ENCODE assay signal across 16 mouse cellular contexts in the genomic region with DNA sequence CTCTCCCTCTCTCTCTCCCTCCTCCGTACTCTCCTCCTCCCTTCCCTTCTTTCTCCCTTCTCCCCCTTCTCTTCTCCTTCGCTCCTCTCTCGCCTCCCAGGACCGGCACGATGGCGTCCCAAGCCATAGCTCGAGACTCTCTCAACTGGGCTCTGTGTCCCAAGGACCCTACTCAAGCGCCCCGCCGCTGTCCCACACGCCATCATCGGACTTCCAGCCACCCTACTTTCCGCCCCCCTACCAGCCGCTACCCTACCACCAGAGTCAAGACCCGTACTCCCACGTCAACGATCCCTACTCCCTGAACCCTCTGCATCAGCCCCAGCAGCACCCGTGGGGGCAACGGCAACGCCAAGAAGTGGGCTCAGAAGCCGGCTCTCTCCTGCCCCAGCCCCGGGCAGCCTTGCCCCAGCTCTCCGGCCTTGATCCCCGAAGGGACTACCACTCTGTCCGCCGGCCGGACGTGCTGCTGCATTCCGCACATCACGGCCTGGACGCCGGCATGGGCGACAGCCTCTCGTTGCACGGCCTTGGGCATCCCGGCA. TPM values are rescaled to one million over a fixed set of nuclear protein-coding genes. Genes with fewer than 3 reads are reported as not detected.
DNase-seq lines count a peak whose midpoint lies in the region; ATAC-seq and TF ChIP-seq lines count a peak whose summit lies in the region.
"Had no signal": no experiment of that assay in that cellular context is flagged by ENCODE, and none has a peak within 500 bp of the region (broad histone marks: within the 10 kb centered on the region; RNA-seq: fewer than 3 reads in every experiment).

No protein-coding gene starts in this region.

- H3K4me2 ChIP-seq in forebrain, postnatal 0 days (ENCODE audit: low read depth), result no peak overlapping the region
- no peak overlapping the region for H3K4me2 ChIP-seq in forebrain, embryonic 15.5 days (replicated peaks)
- peak overlapping the region; percentile 41 for H3K4me2 ChIP-seq in kidney, embryonic 16.5 days (replicated peaks; ENCODE audit: low read depth, low read length)
- H3K4me2 ChIP-seq in midbrain, postnatal 0 days (ENCODE audit: low read depth, low read length, poor library complexity, severe bottlenecking), result peak overlapping the region; percentile 26
- H3K4me2 ChIP-seq: heart, embryonic 15.5 days; stomach, embryonic 15.5 days had no signal

- TF ChIP-seq CTCF in forebrain, postnatal 0 days (IDR thresholded peaks at IDR 0.05; ENCODE audit: low read depth), result no peak
- no peak for TF ChIP-seq CTCF in midbrain, postnatal 0 days (IDR thresholded peaks at IDR 0.05)

- 1% methylated on average over 36 of the region's 36 CpGs for WGBS in forebrain, postnatal 0 days
- WGBS in forebrain, embryonic 15.5 days, result 2% methylated on average over 36 of the region's 36 CpGs
- under 1% methylated on average over 36 of the region's 36 CpGs for WGBS in kidney, embryonic 16.5 days
- under 1% methylated on average over 35 of the region's 36 CpGs for WGBS in midbrain, postnatal 0 days

- 0 out of 2 replicates have a peak overlapping the region, but pooled peaks have one; percentile 1 for H3K4me3 ChIP-seq in forebrain, postnatal 0 days (ENCODE audit: low read depth, low read length)
- H3K4me3 ChIP-seq in forebrain, embryonic 15.5 days, result no peak overlapping the region
- H3K4me3 ChIP-seq in kidney, embryonic 16.5 days (ENCODE audit: low read length), result peak overlapping the region; percentile 54
- peak overlapping the region; percentile 37 for H3K4me3 ChIP-seq in midbrain, postnatal 0 days (ENCODE audit: low read depth, low read length)
- H3K4me3 ChIP-seq: heart, embryonic 15.5 days; stomach, embryonic 15.5 days had no signal

- DNase-seq in forebrain, postnatal 0 days, result no peak
- peak; percentile 32 for DNase-seq in embryo, embryonic 9.5 days (ENCODE audit: extremely low spot score)
- DNase-seq in midbrain, postnatal 0 days (ENCODE audit: low spot score), result no peak
- no peak for DNase-seq in layer of hippocampus, adult 8-10 months (ENCODE audit: low spot score in 2 of 2)
- no peak for DNase-seq in frontal cortex, postnatal 36 days (ENCODE audit: low spot score in 2 of 2)
- DNase-seq in left cerebral cortex, adult 18-20 months (ENCODE audit: low spot score in 2 of 2), result no peak
- DNase-seq: adrenal gland, postnatal 14 days; B cell, adult 2 months; cerebellum, adult 9-10 months had no signal

- no peaks in the 10 kb centered on the region for H3K4me1 ChIP-seq in forebrain, postnatal 0 days (ENCODE audit: insufficient read depth)
- peaks cover 11% of the 10 kb centered on the region for H3K4me1 ChIP-seq in forebrain, embryonic 15.5 days
- H3K4me1 ChIP-seq in kidney, embryonic 16.5 days (ENCODE audit: insufficient read depth, low read length), result no peaks in the 10 kb centered on the region
- H3K4me1 ChIP-seq in midbrain, postnatal 0 days (ENCODE audit: insufficient read depth, low read length), result no peaks in the 10 kb centered on the region

- H3K9me3 ChIP-seq in forebrain, postnatal 0 days (ENCODE audit: low read length), result no peaks in the 10 kb centered on the region
- no peaks in the 10 kb centered on the region for H3K9me3 ChIP-seq in forebrain, embryonic 15.5 days
- no peaks in the 10 kb centered on the region for H3K9me3 ChIP-seq in kidney, embryonic 16.5 days (ENCODE audit: low read length)
- no peaks in the 10 kb centered on the region for H3K9me3 ChIP-seq in midbrain, postnatal 0 days (ENCODE audit: low read length)
- H3K9me3 ChIP-seq: heart, embryonic 15.5 days; stomach, embryonic 15.5 days had no signal

- H3K27ac ChIP-seq in forebrain, postnatal 0 days (ENCODE audit: low read depth, low read length), result no peak overlapping the region
- no peak overlapping the region for H3K27ac ChIP-seq in forebrain, embryonic 15.5 days (replicated peaks)
- H3K27ac ChIP-seq in kidney, embryonic 16.5 days (ENCODE audit: low read length), result 0 out of 2 replicates have a peak overlapping the region, but pooled peaks have one; percentile 7
- peak overlapping the region; percentile 68 for H3K27ac ChIP-seq in midbrain, postnatal 0 days (ENCODE audit: low read depth, low read length)
- H3K27ac ChIP-seq: heart, embryonic 15.5 days; liver, embryonic 14.5 days; stomach, embryonic 15.5 days had no signal

- H3K36me3 ChIP-seq in forebrain, postnatal 0 days (ENCODE audit: insufficient read depth), result no peaks in the 10 kb centered on the region
- H3K36me3 ChIP-seq in forebrain, embryonic 15.5 days, result no peaks in the 10 kb centered on the region
- H3K36me3 ChIP-seq in kidney, embryonic 16.5 days (ENCODE audit: insufficient read depth, low read length), result no peaks in the 10 kb centered on the region
- no peaks in the 10 kb centered on the region for H3K36me3 ChIP-seq in midbrain, postnatal 0 days (ENCODE audit: insufficient read depth, low read length)
- H3K36me3 ChIP-seq: heart, embryonic 15.5 days; stomach, embryonic 15.5 days had no signal

- no peak for ATAC-seq in forebrain, postnatal 0 days
- ATAC-seq in forebrain, embryonic 15.5 days (replicated peaks), result no peak
- no peak for ATAC-seq in kidney, embryonic 16.5 days (ENCODE audit: low FRiP score, low TSS enrichment)
- no peak for ATAC-seq in midbrain, postnatal 0 days (ENCODE audit: low FRiP score)
- ATAC-seq: Patski had no signal

- H3K9ac ChIP-seq in forebrain, postnatal 0 days, result no peak overlapping the region
- no peak overlapping the region for H3K9ac ChIP-seq in forebrain, embryonic 15.5 days (replicated peaks)
- H3K9ac ChIP-seq in kidney, embryonic 16.5 days (replicated peaks; ENCODE audit: low read length), result peak overlapping the region; percentile 68
- peak overlapping the region; percentile 48 for H3K9ac ChIP-seq in midbrain, postnatal 0 days (replicated peaks; ENCODE audit: low read length, poor library complexity, severe bottlenecking)
- H3K9ac ChIP-seq: heart, embryonic 15.5 days; liver, embryonic 14.5 days; stomach, embryonic 15.5 days had no signal

- H3K27me3 ChIP-seq in forebrain, postnatal 0 days (ENCODE audit: insufficient read depth, low read length), result peaks cover 91% of the 10 kb centered on the region
- H3K27me3 ChIP-seq in forebrain, embryonic 15.5 days, result peaks cover 82% of the 10 kb centered on the region
- peaks cover 92% of the 10 kb centered on the region for H3K27me3 ChIP-seq in kidney, embryonic 16.5 days (ENCODE audit: insufficient read depth, low read length)
- peaks cover 80% of the 10 kb centered on the region for H3K27me3 ChIP-seq in midbrain, postnatal 0 days (ENCODE audit: insufficient read depth, low read length)

RNA-seq across cellular contexts. Expression of gene Tfap2b, which starts 5.2 kb away (rescaled TPM):
- 1.0 and 1.6 TPM in 2 replicates for total RNA-seq in forebrain, postnatal 0 days (2014; rRNA removed)
- 1.5 and 1.8 TPM in 2 replicates for polyA plus RNA-seq in forebrain, postnatal 0 days (2015; fragmentation: Nextera tagmentation; extraction: Ambion mirVana)
- 1.9 and 3.8 TPM in 2 replicates for polyA plus RNA-seq in forebrain, embryonic 15.5 days (2015; fragmentation: Nextera tagmentation; extraction: Ambion mirVana)
- 54.5 and 62.1 TPM in 2 replicates for polyA plus RNA-seq in kidney, embryonic 16.5 days (2015; fragmentation: Nextera tagmentation; extraction: Ambion mirVana)
- 86.4 and 104 TPM in 2 replicates for total RNA-seq in midbrain, postnatal 0 days (2014; rRNA removed)
- polyA plus RNA-seq in midbrain, postnatal 0 days (2015; fragmentation: Nextera tagmentation; extraction: Ambion mirVana), result 172 and 180 TPM in 2 replicates
- total RNA-seq in layer of hippocampus, adult 8-10 months (2022), result under 1 TPM in 3 of 4 experiments, not detected in 1; 0.18 to 0.45 (median 0.20) TPM
- 1 to 10 TPM; 1.3 to 1.6 TPM for total RNA-seq in left cerebral cortex, adult 18-20 months (2021)
- polyA plus RNA-seq: large intestine, adult 2 months; Patski had no signal

Comparison
In these comparisons a context has a peak if more than half of its experiments do, and no peak if none do; other contexts are left out.
1. H3K27ac ChIP-seq: peak in kidney, embryonic 16.5 days (single experiment) and midbrain, postnatal 0 days (single experiment); none in forebrain, postnatal 0 days (single experiment) and forebrain, embryonic 15.5 days (single experiment).
2. H3K4me2 ChIP-seq: peak in kidney, embryonic 16.5 days (single experiment) and midbrain, postnatal 0 days (single experiment); none in forebrain, postnatal 0 days (single experiment) and forebrain, embryonic 15.5 days (single experiment).
3. H3K9ac ChIP-seq: peak in kidney, embryonic 16.5 days (single experiment) and midbrain, postnatal 0 days (single experiment); none in forebrain, postnatal 0 days (single experiment) and forebrain, embryonic 15.5 days (single experiment).
4. RNA of gene Tfap2b, which starts 5.2 kb away (total RNA-seq): 86.4 to 104 TPM in midbrain, postnatal 0 days; 1.3 to 1.6 TPM in left cerebral cortex, adult 18-20 months, 1.0 to 1.6 TPM in forebrain, postnatal 0 days and 0.18 to 0.45 TPM in layer of hippocampus, adult 8-10 months; every median in the first group is over 10 times any median in the second.